Mouse (Mus musculus) gastrocnemius, postnatal 25 days (tissue): ENCODE data around the gene Cirbp. TPM values are rescaled to one million over a fixed set of nuclear protein-coding genes. Genes with fewer than 3 reads are reported as not detected.
A peak's percentile ranks its signal among the peaks of the same experiment; 100 is the strongest.

ENCODE experiments used
- DNase-seq: peaks from one replicate; pipeline ENCODE4 v3.0.0; 2022
- total RNA-seq, 2 experiments: library from RNA; stranded (reverse); gene quantifications; 1 replicate in 1 of 2; 2 replicates in 1 of 2; pipeline ENCODE4 v1.2.3; 2021

Cirbp gene
- total RNA-seq, 2 experiments from 2014 or later, result 17.3 to 21.4 TPM

GRCm38 (mm10) chr10:80137626-80138552 lies 27.9 kb upstream of the Cirbp start:
- DNase-seq, result no peak

- DNase-seq, result peak; percentile 58
These were observed 27.0 kb upstream of the Cirbp start, which contains the start of gene Atp5d for GRCm38 (mm10) chr10:80138553-80139438. TSS of gene Atp5d (plus strand) at chr10:80138632.

GRCm38 (mm10) chr10:80139439-80139775 lies 26.4 kb upstream of the Cirbp start:
- no peak for DNase-seq

GRCm38 (mm10) chr10:80139975-80140665 lies 25.7 kb upstream of the Cirbp start:
- DNase-seq, result no peak

- no peak for DNase-seq
These were observed 25.1 kb upstream of the Cirbp start, which contains the start of gene Cbarp for GRCm38 (mm10) chr10:80140666-80141035. TSS of gene Cbarp (minus strand) at chr10:80140835.

- DNase-seq, result peak; percentile 96
These were observed 24.5 kb upstream of the Cirbp start for GRCm38 (mm10) chr10:80141243-80141642.

- peak; percentile 94 for DNase-seq
These were observed 23.8 kb upstream of the Cirbp start for GRCm38 (mm10) chr10:80141786-80142529.

- no peak for DNase-seq
These were observed 23.3 kb upstream of the Cirbp start for GRCm38 (mm10) chr10:80142530-80142925.

GRCm38 (mm10) chr10:80143664-80144063 lies 22.1 kb upstream of the Cirbp start:
- DNase-seq, result no peak

GRCm38 (mm10) chr10:80144159-80144558 lies 21.6 kb upstream of the Cirbp start:
- DNase-seq, result no peak

GRCm38 (mm10) chr10:80144864-80145838 lies 20.6 kb upstream of the Cirbp start:
- peak; percentile 69 for DNase-seq

GRCm38 (mm10) chr10:80145896-80146295 lies 19.9 kb upstream of the Cirbp start:
- DNase-seq, result peak; percentile 60

- DNase-seq, result peak; percentile 65
These were observed 19.2 kb upstream of the Cirbp start for GRCm38 (mm10) chr10:80146568-80147011.

- DNase-seq, result no peak
These were observed 18.6 kb upstream of the Cirbp start for GRCm38 (mm10) chr10:80147146-80147718.

- peak; percentile 90 for DNase-seq
These were observed 17.8 kb upstream of the Cirbp start, which contains the start of gene Midn for GRCm38 (mm10) chr10:80147719-80148601. TSS of gene Midn (plus strand) at chr10:80148272.

GRCm38 (mm10) chr10:80148610-80149290 lies 17.0 kb upstream of the Cirbp start:
- DNase-seq, result peak; percentile 94

GRCm38 (mm10) chr10:80149291-80150225 lies 16.2 kb upstream of the Cirbp start:
- peak; percentile 98 for DNase-seq
